Mouse (Mus musculus): Measurements from ENCODE around the gene 1700109H08Rik. TPM values are rescaled to one million over a fixed set of nuclear protein-coding genes. Genes with fewer than 3 reads are reported as not detected.
"Not testable (repeated sequence)": the region's sequence is repeated elsewhere in the genome, so short reads cannot be mapped to it uniquely, and the experiment has no call there.

The 1700109H08Rik gene
- total and polyA plus RNA-seq, 3 experiments: 1.1 to 5.9 (median 1.4) TPM

DNA sequence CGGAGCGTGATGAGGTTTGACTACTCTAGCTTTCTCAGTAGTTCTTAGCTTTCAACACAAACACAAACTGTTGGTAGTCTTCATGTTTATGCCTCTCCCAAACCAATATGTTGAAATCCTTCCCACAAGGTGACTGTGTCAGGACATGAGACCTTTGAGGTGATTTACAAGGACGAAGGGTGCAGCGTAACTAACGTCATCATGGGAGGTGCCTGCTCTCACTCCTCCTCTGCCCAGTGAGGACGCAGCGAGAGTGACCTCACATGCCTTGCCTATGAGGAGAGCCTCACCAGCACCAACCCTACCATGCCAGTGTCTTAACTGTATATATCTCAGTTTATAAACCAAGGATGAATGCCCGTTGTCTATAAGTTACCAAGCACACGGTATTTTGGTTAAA lies 35.7 kb downstream of the 1700109H08Rik start:
- dilution Hi-C loops (cut with MboI; ENCODE audit: extremely low pct_ligation_motif_present, extremely low pct_unique_long_range_greater_than_20kb, low sequenced_read_pairs): no loop called here
- H3K27ac ChIP-seq (ENCODE audit: insufficient read depth, low read depth): no peak overlapping the region

DNA sequence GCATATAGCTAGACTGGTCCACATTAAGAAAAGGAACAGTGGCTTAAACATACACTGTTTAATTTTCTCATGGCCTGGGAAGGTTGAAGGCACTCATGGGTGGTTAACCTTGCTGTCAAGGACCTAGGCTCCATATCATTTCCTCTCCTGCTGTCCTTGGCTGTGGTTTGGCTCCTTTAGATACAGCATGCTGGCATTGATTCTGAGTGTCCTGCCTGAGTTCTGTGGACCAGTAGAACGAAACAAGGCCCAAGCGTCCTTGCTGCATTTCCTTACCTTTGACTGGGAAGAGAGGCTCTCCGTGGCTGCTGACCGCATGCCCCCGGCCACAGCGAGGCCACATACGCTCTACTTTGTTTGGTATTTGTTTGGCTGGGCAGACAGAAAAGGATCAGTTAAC lies 37.9 kb downstream of the 1700109H08Rik start:
- peaks cover 37 to 58% of the 10 kb centered on the region in 2 experiments for H3K36me3 ChIP-seq (replicated peaks in 1 of 2; ENCODE audit: control insufficient read depth in 1 of 2, insufficient read depth in 1 of 2, low read length in 1 of 2)
- H3K4me2 ChIP-seq (ENCODE audit: insufficient read depth, low read depth, poor library complexity, severe bottlenecking): no peak overlapping the region
- H3K79me2 ChIP-seq (replicated peaks; ENCODE audit: control insufficient read depth, extremely low read depth, insufficient read depth, poor library complexity, severe bottlenecking): no peaks in the 10 kb centered on the region
- no peaks in the 10 kb centered on the region for H3K4me1 ChIP-seq (ENCODE audit: control insufficient read depth in 1 of 2, insufficient read depth in 2 of 2)
- peaks cover 2% of the 10 kb centered on the region for H3K9me3 ChIP-seq (replicated peaks; ENCODE audit: low read length)
- no peaks in the 10 kb centered on the region for H3K27me3 ChIP-seq (replicated peaks)
- no peak overlapping the region for H3K9ac ChIP-seq (ENCODE audit: insufficient read depth, low read depth)
- no peak overlapping the region for H3K4me3 ChIP-seq (replicated peaks in 1 of 3; ENCODE audit: low read depth in 2 of 3, low read length in 2 of 3, poor library complexity in 1 of 3)
- H3K27ac ChIP-seq (ENCODE audit: insufficient read depth, low read depth): no peak overlapping the region
- no peak for TF ChIP-seq ZNF384 (IDR thresholded peaks at IDR 0.05; ENCODE audit: low read depth, low read length)
- TF ChIP-seq ZC3H11A (IDR thresholded peaks at IDR 0.05; ENCODE audit: low read depth, low read length): no peak
- TF ChIP-seq USF2 (conservative IDR thresholded peaks at IDR 0.05; ENCODE audit: low read depth, low read length): no peak
- no peak for TF ChIP-seq NRF1 (IDR thresholded peaks at IDR 0.05; ENCODE audit: low read depth, low read length)
- TF ChIP-seq RAD21 (IDR thresholded peaks at IDR 0.05; ENCODE audit: low read depth, low read length): no peak
- TF ChIP-seq BHLHE40 (IDR thresholded peaks at IDR 0.05; ENCODE audit: low read depth, low read length): no peak
- no peak for TF ChIP-seq ZMIZ1 (IDR thresholded peaks at IDR 0.05; ENCODE audit: low read depth, low read length)
- no peak for TF ChIP-seq MXI1 (IDR thresholded peaks at IDR 0.05; ENCODE audit: low read depth, low read length)
- no peak for TF ChIP-seq RCOR1 (conservative IDR thresholded peaks at IDR 0.05; ENCODE audit: low read depth, low read length)
- no peak for TF ChIP-seq IRF4 (IDR thresholded peaks at IDR 0.05; ENCODE audit: low read depth, low read length)
- no peak for TF ChIP-seq UBTF (IDR thresholded peaks at IDR 0.05; ENCODE audit: low read depth, low read length)
- no peak for TF ChIP-seq GABPA (IDR thresholded peaks at IDR 0.05; ENCODE audit: insufficient replicate concordance, low read depth, low read length)
- TF ChIP-seq ELF1 (IDR thresholded peaks at IDR 0.05; ENCODE audit: low read depth, low read length): no peak
- no peak for TF ChIP-seq E2F4 (IDR thresholded peaks at IDR 0.05; ENCODE audit: insufficient replicate concordance, low read depth, low read length)
- TF ChIP-seq SMC3 (IDR thresholded peaks at IDR 0.05; ENCODE audit: low read depth, low read length): no peak
- DNase-seq (ENCODE audit: extremely low read depth): no peak
- dilution Hi-C loops (cut with MboI; ENCODE audit: extremely low pct_ligation_motif_present, extremely low pct_unique_long_range_greater_than_20kb, low sequenced_read_pairs) (no loop called here), in situ Hi-C loops (cut with MboI; ENCODE audit: low pct_ligation_motif_present, low pct_unique_long_range_greater_than_20kb, low sequenced_read_pairs) (no loop called here)

More for the DNA sequence above, 35.7 kb downstream of the 1700109H08Rik start:
- Histone ChIP-seq H3K9ac (ENCODE audit: insufficient read depth, low read depth) (no peak overlapping the region), H3K4me1 (ENCODE audit: control insufficient read depth in 1 of 2, insufficient read depth in 2 of 2) (no peaks in the 10 kb centered on the region), H3K9me3 (replicated peaks; ENCODE audit: low read length) (peaks cover 2% of the 10 kb centered on the region), H3K27me3 (replicated peaks) (no peaks in the 10 kb centered on the region), H3K4me3 (replicated peaks in 1 of 3; ENCODE audit: low read depth in 2 of 3, low read length in 2 of 3, poor library complexity in 1 of 3) (no peak overlapping the region), H3K36me3 (replicated peaks in 1 of 2; ENCODE audit: control insufficient read depth in 1 of 2, insufficient read depth in 1 of 2, low read length in 1 of 2) (peaks cover 32 to 60% of the 10 kb centered on the region in 2 experiments), H3K79me2 (replicated peaks; ENCODE audit: control insufficient read depth, extremely low read depth, insufficient read depth, poor library complexity, severe bottlenecking) (no peaks in the 10 kb centered on the region), H3K4me2 (ENCODE audit: insufficient read depth, low read depth, poor library complexity, severe bottlenecking) (no peak overlapping the region)
- in situ Hi-C loops (cut with MboI; ENCODE audit: low pct_ligation_motif_present, low pct_unique_long_range_greater_than_20kb, low sequenced_read_pairs): no loop called here
- TF ChIP-seq ZNF384 (IDR thresholded peaks at IDR 0.05; ENCODE audit: low read depth, low read length) (no peak), USF2 (conservative IDR thresholded peaks at IDR 0.05; ENCODE audit: low read depth, low read length) (no peak), POLR2A (IDR thresholded peaks at IDR 0.05; ENCODE audit: low read depth, low read length) (no peak)
- no peak for DNase-seq (ENCODE audit: extremely low read depth)

DNA sequence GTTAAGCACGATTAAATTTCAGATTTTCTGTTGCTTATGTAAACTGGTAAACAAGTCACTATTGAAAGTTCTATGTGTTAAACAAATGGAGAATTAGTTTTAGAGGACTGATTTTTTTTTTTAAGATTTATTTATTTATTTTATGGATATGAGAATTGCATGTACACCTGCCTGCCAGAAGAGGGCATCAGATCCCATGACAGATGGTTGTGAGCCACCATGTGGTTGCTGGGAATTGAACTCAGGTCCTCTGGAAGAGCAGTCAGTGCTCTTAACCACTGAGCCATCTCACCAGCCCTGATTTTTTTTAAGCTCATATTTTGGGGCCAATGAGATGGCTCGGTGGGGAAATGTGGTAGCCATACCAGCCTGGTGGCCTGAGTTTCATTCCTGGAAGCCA lies 40.5 kb downstream of the 1700109H08Rik start:
- H3K4me2 ChIP-seq (ENCODE audit: insufficient read depth, low read depth, poor library complexity, severe bottlenecking); H3K4me3 ChIP-seq (replicated peaks in 1 of 3; ENCODE audit: low read depth in 2 of 3, low read length in 2 of 3, poor library complexity in 1 of 3); H3K79me2 ChIP-seq (replicated peaks; ENCODE audit: control insufficient read depth, extremely low read depth, insufficient read depth, poor library complexity, severe bottlenecking); DNase-seq (ENCODE audit: extremely low read depth); dilution Hi-C loops (cut with MboI; ENCODE audit: extremely low pct_ligation_motif_present, extremely low pct_unique_long_range_greater_than_20kb, low sequenced_read_pairs); H3K9me3 ChIP-seq (replicated peaks; ENCODE audit: low read length); H3K4me1 ChIP-seq (ENCODE audit: control insufficient read depth in 1 of 2, insufficient read depth in 2 of 2); in situ Hi-C loops (cut with MboI; ENCODE audit: low pct_ligation_motif_present, low pct_unique_long_range_greater_than_20kb, low sequenced_read_pairs); H3K27me3 ChIP-seq (replicated peaks); H3K27ac ChIP-seq (ENCODE audit: insufficient read depth, low read depth); H3K9ac ChIP-seq (ENCODE audit: insufficient read depth, low read depth): not testable (repeated sequence)
- peaks cover 26 to 57% of the 10 kb centered on the region in 2 experiments for H3K36me3 ChIP-seq (replicated peaks in 1 of 2; ENCODE audit: control insufficient read depth in 1 of 2, insufficient read depth in 1 of 2, low read length in 1 of 2)
